26 mouse cellular contexts compared by ENCODE assay signal in genomic region chr11:40546596-40546995, GRCm38 (mm10).
"Had no signal": no experiment of that assay in that cellular context is flagged by ENCODE, and none has a peak within 500 bp of the region (broad histone marks: within the 10 kb centered on the region; RNA-seq: fewer than 3 reads in every experiment).

No protein-coding gene starts in this region.

- DNase-seq: gastrocnemius, adult 2 months; gastrocnemius, postnatal 10 days; gastrocnemius, postnatal 25 days; heart, adult 18-20 months; heart, postnatal 14 days; heart, postnatal 36 days; kidney, adult 11 months; kidney, adult 2 months; kidney, adult 9 months; kidney, postnatal 14 days; kidney, postnatal 36 days; layer of hippocampus, postnatal 36 days; left cerebral cortex, postnatal 4 days had no signal

- H3K27me3 ChIP-seq: heart, embryonic 13.5 days; heart, embryonic 15.5 days; hindbrain, embryonic 13.5 days; hindbrain, embryonic 15.5 days; kidney, embryonic 15.5 days; limb, embryonic 13.5 days; limb, embryonic 15.5 days; liver, embryonic 12.5 days had no signal

- H3K4me1 ChIP-seq: heart, embryonic 10.5 days; heart, embryonic 13.5 days; heart, embryonic 15.5 days; hindbrain, embryonic 15.5 days; kidney, embryonic 15.5 days; limb, embryonic 13.5 days; limb, embryonic 15.5 days; liver, embryonic 12.5 days had no signal

- H3K36me3 ChIP-seq: heart, embryonic 10.5 days; heart, embryonic 13.5 days; heart, embryonic 15.5 days; hindbrain, embryonic 13.5 days; hindbrain, embryonic 15.5 days; kidney, embryonic 15.5 days; limb, embryonic 13.5 days; limb, embryonic 15.5 days; liver, embryonic 12.5 days had no signal

- H3K9me3 ChIP-seq: heart, embryonic 10.5 days; heart, embryonic 13.5 days; heart, embryonic 15.5 days; hindbrain, embryonic 13.5 days; hindbrain, embryonic 15.5 days; kidney, embryonic 15.5 days; limb, embryonic 13.5 days; limb, embryonic 15.5 days; liver, embryonic 12.5 days had no signal

- H3K4me3 ChIP-seq: gastrocnemius, adult 2 months; heart, embryonic 10.5 days; heart, embryonic 13.5 days; heart, embryonic 15.5 days; hindbrain, embryonic 13.5 days; hindbrain, embryonic 15.5 days; kidney, embryonic 15.5 days; limb, embryonic 13.5 days; limb, embryonic 15.5 days; liver, embryonic 12.5 days had no signal

- H3K9ac ChIP-seq: heart, embryonic 13.5 days; heart, embryonic 15.5 days; hindbrain, embryonic 13.5 days; hindbrain, embryonic 15.5 days; kidney, embryonic 15.5 days; limb, embryonic 13.5 days; limb, embryonic 15.5 days; liver, embryonic 12.5 days; liver, embryonic 14.5 days had no signal

- H3K27ac ChIP-seq: gastrocnemius, adult 2 months; heart, embryonic 10.5 days; heart, embryonic 13.5 days; heart, embryonic 15.5 days; hindbrain, embryonic 13.5 days; hindbrain, embryonic 15.5 days; hindbrain, postnatal 0 days; kidney, embryonic 15.5 days; kidney, postnatal 0 days; limb, embryonic 13.5 days; limb, embryonic 15.5 days; liver, embryonic 12.5 days; liver, embryonic 14.5 days had no signal

- H3K4me2 ChIP-seq: heart, embryonic 13.5 days; heart, embryonic 15.5 days; hindbrain, embryonic 13.5 days; hindbrain, embryonic 15.5 days; kidney, embryonic 15.5 days; limb, embryonic 13.5 days; limb, embryonic 15.5 days; liver, embryonic 12.5 days had no signal

- ATAC-seq: hindbrain, postnatal 0 days; intestine, embryonic 16.5 days; liver, embryonic 12.5 days had no signal
